Mouse (Mus musculus) C2C12 (cell line): ENCODE data around the gene Trib2.

ENCODE experiments used
- CTCF ChIP-seq: IDR thresholded peaks from one replicate; pipeline ENCODE4 v1.5.1; 2011; ENCODE audit not compliant: control insufficient read depth, insufficient read depth, insufficient read length
- MAX ChIP-seq: IDR thresholded peaks from one replicate; pipeline ENCODE4 v1.6.1; 2011; ENCODE audit warnings: mild to moderate bottlenecking, control low read depth
- USF1 ChIP-seq: IDR thresholded peaks from one replicate; pipeline ENCODE4 v1.6.1; 2011; ENCODE audit warnings: low read depth, mild to moderate bottlenecking, control low read depth, moderate library complexity

DNA sequence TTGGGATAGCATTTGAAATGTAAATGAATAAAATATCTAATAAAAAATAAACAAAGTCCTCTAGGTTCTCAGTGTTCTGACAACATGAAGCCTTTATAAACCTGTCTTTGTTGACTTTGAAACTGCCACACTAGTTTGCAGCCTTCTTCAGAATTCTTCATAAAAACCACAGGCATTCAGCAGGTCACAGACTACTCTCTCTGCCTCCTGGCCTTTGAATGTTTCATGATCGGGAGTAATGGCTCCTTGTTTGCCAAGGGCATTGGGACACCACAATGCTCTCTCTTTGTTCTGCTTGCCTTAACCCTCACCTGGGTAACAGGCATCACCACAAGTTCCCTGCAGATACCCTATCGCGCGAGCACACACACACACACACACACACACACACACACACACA is 7.5 kb downstream of the Trib2 start:
- TF ChIP-seq CTCF (no peak), MAX (no peak), USF1 (no peak)
